Mouse (Mus musculus) retina, postnatal 1 day (tissue): Measurements from ENCODE around the gene Fhdc1.

Experiments
- DNase-seq: peaks from one replicate; pipeline ENCODE4 v3.0.0-alpha.2; 2012

Fhdc1 gene

DNA sequence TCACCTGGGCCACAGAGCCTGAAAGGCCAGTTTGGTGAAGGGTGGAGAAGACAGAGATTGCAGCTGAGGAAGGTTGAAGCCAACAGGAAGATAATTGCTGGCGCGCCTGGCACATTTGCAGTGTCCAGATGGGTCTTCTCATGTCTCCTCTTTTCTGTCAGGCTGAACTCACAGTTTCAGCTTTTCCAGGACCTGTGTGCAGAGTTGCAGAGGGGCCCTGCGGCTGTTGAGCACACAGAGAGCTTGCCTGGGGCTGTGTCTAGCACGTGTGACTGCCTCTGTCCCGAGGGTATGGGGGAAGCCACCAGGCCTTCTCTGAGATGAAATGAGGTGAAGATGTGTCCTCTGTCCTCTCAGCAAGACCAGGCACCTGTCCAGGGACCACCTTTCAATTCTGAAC is 49.0 kb downstream of the Fhdc1 start:
- no peak for DNase-seq

DNA sequence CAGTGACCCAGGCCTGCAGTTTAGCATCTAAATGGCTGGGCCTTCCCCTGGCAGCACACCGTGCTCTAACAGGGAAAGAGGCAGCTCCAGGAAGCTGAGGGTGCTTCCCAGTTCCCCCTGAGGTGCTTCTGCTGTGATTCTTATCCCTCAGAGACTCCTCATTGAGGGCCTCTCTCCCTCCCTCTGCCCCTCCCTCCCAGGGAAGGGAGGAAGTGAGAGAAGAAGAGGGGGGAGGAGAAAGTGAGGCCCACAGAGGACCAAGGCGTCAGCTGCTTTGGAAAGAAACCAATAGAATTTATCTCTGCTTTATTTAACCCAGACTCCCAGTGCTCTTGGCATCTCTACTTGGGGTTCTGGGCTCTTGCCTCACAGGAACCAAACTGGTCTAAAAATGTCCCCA is 50.1 kb downstream of the Fhdc1 start:
- peak; percentile 33 for DNase-seq

DNA sequence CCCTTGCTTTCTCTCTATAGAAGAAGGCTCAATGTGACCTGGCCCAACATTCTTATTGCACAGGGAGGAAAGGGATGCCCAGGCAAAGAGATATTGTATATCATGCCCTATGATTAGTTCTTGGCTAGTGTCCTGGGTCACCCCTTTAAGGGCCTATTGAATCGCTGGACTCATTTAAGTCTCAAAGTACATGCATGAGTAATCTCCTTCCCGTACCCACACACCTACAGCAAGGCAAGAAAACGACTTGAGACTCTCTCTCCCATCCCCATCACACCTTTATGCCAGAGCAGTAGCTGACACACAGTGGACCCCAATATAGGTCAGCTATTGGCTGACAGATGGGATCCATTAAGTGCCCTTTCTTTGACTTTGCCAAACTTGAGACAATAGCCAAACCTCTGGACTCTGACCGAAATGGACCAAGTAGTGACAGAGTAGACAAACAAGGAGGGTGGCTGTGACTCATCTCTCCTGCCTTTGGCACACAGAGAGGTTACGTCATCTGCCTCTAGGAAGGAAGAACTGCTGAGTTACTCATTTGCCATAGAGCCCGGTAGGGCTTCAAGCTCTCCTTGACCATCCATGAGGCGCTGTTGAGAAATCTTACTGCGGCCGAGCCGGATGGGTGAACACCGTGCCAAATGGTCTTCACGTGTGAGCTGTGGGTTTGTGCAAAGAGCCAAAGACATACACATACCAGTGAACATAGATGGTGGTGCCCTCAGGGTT is 51.1 kb downstream of the Fhdc1 start:
- DNase-seq = no peak

DNA sequence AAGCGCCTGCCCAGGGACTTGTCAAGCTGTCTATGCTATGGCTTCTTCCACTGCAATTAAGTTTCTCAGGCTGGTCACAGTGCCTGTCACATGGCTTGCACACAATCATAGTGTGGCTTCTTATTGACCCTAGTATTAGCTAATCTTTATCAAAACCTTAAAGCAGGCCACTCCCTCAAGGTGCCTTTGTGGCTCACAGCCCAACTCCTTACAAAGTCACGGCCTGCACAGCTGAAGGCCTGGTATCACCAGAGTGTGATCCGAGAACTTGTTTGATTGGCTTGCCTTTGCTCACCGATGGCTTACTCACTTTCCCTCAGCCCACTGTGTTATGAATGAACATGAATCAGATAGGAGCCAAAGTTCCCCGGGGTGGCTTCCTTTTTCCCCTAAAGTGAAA is 52.5 kb downstream of the Fhdc1 start:
- DNase-seq = no peak

DNA sequence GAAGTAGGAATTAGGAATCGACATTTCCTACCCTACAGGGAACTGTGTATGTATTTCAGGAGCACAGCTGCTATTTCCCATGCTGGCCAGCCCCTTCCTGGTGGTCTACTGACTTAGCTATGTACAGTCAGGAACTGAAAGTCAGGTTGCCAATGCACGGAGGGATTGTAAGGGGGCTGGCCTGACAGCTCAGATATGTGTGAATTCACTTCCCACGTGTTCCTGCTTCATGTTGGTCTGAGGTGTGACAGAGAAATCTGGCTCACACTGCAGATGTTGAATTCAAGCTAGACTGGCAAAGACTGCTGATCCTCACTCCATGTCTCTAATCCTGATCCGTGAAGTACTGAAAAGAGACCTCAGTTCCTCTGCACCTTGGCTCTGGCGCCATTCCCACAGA is 57.9 kb downstream of the Fhdc1 start:
- no peak for DNase-seq

DNA sequence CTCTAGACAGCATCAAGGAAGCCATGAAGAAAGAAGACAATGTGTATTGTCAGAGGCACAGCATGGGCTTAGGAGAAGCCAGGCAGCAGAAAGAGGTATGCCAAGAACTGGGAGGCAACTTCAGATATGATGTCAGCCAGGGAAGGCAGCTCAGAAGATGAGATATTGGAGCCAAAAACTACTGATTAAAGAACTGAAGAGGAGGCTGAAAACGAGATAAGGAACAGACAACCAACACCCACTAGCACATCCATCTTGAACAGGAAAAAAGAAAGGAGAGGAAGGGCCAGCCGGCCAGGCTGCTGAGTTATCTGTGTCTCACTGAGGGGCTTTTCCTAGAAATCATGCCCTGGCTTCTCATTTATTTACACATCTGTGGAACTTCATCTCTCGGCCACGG is 66.4 kb downstream of the Fhdc1 start:
- no peak for DNase-seq

DNA sequence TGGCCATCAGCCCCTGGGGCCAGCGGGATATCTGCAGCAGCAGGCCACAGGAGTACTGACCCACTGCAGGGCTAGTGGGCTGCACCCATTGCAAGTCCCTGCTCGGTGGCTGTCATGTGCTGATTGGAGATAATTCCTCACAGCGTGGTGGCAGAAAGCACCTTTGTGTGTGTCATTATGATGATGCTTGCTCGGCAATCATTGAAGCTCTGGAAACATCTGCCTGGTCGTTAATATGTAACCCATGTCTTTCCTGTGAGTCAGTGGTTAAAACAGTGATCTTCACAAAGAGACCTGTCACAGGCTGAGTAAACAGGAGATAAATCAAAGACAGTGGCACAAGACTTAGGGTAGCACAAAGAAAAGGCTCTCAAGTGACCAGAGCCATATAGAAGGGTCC is 67.3 kb downstream of the Fhdc1 start:
- DNase-seq = no peak

DNA sequence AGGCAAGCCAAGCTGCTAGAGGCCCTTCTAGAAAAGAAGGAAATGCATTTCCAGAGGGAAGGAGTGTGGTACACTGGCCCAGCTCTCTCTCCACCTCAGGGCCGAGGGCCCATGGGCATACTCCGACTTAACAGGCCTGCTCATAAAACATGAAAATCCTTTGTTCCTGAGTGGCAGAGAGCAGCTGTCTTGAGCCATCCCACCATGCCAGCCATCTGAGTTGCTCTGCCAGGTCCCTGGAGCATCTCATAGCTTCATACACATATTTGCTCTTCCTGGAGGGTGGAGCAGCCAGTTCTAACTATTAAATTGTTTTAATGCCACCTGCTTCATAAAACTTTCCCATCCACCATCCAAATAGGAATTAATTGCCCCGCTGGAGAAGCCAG is 70.8 kb downstream of the Fhdc1 start:
- DNase-seq = no peak

DNA sequence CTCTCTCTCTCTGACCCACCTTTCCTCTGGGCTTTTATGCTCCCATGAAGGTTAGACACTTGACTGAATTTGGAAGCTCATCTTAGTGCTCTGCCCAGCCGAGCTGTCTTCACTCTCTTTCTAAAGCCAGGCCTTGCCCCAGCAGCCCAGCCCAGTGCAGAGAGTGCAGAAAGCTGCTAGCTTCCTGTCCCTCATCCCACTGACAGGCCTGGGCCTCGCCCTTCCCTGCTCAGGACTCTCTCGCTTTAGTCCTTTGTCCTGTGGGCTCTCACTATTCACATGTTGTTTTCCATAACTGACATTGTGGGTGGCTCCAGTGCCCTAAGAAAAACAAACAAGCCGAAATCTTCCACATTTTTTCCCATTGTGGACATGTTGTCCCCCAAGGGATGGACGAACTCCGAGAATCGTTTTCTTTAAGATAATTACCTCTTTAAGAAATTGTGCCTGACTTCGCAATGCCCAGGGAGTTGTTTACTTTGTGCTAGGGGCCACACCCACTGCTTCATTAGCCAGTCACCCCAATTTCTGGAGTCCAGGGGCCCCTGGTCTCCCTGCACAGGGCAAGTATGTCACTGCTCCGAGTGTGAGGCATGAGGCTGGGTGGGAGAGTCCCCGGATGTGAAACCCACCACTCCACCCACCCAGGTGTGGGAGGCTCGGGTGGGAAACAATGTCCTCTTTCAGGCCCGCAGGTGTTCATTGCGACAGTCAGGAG is 71.3 kb downstream of the Fhdc1 start:
- no peak for DNase-seq

DNA sequence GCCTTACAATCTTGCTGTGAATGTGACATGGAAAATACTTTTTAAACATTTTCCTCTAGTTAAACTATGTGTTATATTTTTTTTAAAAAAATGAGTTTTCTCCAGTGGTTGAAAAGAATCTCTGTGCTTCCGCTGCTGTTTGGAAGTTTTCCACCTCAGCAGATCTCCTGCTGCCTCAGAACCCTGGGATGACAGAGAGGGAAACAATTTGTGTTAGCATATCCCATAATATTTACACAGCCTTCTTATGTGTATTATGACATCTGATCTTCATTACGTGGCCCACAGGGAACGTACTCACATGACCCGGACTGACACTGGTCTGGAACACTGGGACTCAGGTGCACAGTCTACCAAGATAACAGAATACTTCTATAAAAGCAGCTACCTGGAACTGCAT is 74.7 kb downstream of the Fhdc1 start:
- no peak for DNase-seq

DNA sequence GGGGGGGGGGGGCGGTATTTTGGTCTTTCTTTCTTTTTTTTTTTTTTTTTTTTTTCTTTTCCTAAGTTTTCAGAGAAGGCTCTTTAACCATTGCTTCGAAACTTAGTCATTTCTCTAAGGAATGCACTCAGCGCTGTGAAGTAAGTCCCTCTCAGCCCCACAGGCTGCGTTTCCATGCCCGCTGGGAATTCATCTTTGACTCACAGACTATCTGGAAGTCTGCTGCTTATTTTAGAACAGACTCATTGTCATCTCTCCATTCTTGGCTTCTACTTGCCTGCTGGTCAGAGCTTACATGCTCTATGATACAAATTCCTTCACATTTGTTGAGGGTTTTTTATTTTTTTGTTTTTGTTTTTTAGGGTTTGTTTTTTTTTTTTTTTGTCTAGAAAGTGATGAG is 76.8 kb downstream of the Fhdc1 start:
- no peak for DNase-seq

DNA sequence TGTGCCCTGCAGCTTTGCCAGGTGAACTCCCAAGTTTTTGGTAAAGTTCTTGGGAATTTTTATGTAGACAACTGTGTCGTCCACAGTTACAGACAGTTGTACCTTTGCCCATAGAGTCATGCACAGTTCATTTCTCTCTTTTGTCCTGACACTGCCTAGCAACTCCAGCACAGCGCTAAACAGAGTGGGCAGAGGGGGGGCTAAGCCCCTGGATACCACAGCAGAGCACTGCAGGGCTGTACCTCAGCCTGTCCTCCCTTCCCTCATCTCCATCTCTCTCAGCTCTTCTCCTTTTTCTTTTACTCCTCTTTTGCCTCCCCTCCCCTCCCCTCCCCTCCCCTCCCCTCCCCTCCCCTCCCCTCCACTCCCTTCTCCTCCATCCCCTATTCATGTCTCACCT is 77.5 kb downstream of the Fhdc1 start:
- no peak for DNase-seq

DNA sequence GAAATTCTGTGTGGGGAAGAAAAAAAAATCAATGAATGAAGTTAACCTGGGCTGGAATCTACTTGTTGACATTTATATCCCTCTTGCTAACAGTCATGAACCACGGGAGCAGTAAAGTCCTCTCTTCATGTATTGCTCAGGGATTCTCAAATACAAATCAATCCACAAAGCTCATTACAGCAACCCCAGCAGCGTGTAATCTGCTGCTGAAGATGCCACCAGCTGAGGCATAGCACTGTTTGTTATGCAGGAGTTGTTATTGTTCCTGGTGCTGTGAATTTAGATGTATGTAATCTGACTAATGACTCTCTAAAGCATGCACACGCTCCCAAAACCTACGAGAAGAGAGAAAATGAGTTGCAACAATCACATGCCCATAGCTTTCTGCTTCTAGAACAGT is 82.3 kb downstream of the Fhdc1 start:
- no peak for DNase-seq

DNA sequence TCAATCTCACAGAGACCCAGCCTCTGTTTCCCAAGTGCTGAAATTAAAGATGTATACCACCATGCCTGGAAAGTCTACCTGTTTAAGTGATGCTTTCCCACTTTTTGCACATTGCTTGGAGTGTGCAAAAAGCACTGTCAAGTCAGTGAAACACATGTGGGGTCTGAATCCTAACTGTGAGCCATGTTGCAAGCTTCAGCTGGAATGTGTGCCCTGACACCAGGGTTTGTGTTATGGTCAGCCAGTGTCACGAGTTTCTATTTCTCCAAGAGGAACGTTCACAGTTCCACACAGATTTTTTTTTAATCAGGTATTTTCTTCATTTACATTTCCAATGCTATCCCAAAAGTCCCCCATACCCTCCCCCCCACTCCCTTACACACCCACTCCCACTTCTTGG is 84.0 kb downstream of the Fhdc1 start:
- DNase-seq = no peak

DNA sequence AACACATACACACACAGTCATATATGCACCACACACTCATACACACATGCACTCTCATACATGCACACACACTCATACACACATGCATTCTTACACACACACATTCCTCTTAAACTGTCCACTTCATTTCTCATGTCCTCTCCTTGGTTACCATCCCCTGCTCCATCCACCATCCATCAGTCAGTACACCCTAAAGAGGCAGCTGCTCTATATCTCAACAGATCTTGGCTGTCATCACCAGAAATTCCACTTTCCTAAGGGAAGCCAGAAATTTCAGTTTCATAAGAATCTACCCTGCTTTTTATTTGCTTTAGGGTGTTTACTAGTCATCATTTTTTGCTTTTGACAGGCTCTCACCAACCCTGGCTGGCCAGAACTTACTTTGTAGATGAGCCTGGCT is 84.4 kb downstream of the Fhdc1 start:
- no peak for DNase-seq

DNA sequence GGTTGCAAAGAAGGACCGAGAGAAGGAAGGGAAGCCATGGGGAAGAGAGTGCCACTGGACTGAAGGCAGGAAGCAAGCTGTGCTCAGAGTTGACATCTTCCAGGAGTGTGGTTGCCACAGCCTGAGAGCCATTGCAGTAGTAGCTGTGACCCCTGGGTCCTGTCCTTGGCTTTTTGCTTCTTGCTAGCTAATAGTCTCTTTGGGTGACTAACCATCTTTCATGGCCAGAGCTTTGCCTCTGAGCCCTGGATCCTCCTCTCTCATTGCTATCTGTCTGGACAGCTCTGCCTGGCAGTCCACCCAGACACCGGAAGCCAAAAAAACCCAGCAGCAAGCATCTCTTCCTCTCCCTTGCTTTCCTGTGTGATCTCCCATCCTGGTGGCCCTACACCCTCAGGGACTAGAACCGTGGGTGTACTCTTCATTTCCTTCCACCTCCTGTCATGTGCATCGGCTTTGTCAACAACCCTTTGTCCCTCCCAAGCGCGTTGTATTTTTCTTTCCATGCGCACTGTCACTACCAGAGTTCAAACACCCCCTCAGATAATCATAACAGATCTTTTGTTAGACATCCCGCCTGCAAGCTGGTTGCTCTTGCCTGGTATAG is 85.3 kb downstream of the Fhdc1 start:
- DNase-seq = no peak
